Comparison of ENCODE assay signal across 8 mouse cellular contexts in the genomic region with DNA sequence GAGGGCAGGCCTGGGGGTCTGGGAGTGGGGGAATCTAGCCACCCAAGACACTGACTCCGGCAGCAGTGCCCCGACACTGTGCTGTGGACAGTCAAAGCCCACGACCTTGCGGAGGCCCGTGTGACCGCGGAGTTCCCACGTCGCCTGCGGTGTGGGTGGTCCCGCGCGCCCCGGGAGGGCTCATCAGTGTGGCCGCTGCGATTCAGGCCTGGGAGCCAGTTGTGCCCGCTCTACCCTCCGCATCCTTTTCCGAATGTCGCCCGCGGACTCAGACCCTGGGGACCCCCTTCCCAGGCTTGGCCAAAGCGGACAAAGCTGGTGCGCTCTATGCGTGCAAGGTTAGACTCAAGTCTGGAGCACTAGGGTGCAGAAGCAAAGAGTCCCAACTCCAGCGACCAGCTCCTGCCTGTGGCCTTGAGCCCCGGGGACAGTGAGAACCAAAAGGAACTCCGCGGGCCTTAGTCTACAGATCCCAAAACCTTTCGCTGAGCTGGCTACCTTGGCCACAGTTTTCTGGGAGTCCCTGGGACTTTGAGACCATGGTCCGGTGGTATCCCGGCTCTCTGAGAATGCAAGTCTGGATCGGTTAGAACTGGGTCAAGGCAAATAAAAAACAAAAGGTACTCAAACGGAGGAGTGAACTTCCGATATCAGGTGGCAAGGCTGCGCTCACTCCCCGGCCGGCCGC.
DNase-seq lines count a peak whose midpoint lies in the region; ATAC-seq and TF ChIP-seq lines count a peak whose summit lies in the region.

No protein-coding gene starts in this region.

- no peaks in the 10 kb centered on the region for H3K36me3 ChIP-seq in kidney, embryonic 15.5 days
- H3K36me3 ChIP-seq in forebrain, embryonic 14.5 days (ENCODE audit: control insufficient read depth, insufficient read depth, low read length): no peaks in the 10 kb centered on the region
- no peaks in the 10 kb centered on the region for H3K36me3 ChIP-seq in limb, embryonic 14.5 days (ENCODE audit: control insufficient read depth, insufficient read depth, low read length)
- no peaks in the 10 kb centered on the region for H3K36me3 ChIP-seq in stomach, embryonic 15.5 days

- H3K27ac ChIP-seq in kidney, embryonic 15.5 days: no peak overlapping the region
- H3K27ac ChIP-seq in forebrain, embryonic 14.5 days (ENCODE audit: low read depth, low read length): peak overlapping the region; percentile 84
- H3K27ac ChIP-seq in limb, embryonic 14.5 days (replicated peaks; ENCODE audit: low read depth, low read length): no peak overlapping the region
- no peak overlapping the region for H3K27ac ChIP-seq in stomach, embryonic 15.5 days

- H3K4me2 ChIP-seq in kidney, embryonic 15.5 days: peak overlapping the region; percentile 56
- H3K4me2 ChIP-seq in forebrain, embryonic 14.5 days (ENCODE audit: low read length): peak overlapping the region; percentile 50
- no peak overlapping the region for H3K4me2 ChIP-seq in limb, embryonic 14.5 days (replicated peaks; ENCODE audit: low read depth, low read length, severe bottlenecking)
- peak overlapping the region; percentile 39 for H3K4me2 ChIP-seq in stomach, embryonic 15.5 days

- peaks cover 88% of the 10 kb centered on the region for H3K27me3 ChIP-seq in kidney, embryonic 15.5 days
- peaks cover 26% of the 10 kb centered on the region for H3K27me3 ChIP-seq in forebrain, embryonic 14.5 days (replicated peaks; ENCODE audit: control insufficient read depth, insufficient read depth, low read length)
- peaks cover 70% of the 10 kb centered on the region for H3K27me3 ChIP-seq in limb, embryonic 14.5 days (ENCODE audit: control insufficient read depth, insufficient read depth, low read length)
- H3K27me3 ChIP-seq in stomach, embryonic 15.5 days (replicated peaks): peaks cover 49% of the 10 kb centered on the region

- H3K9ac ChIP-seq in kidney, embryonic 15.5 days: no peak overlapping the region
- H3K9ac ChIP-seq in forebrain, embryonic 14.5 days (ENCODE audit: low read length): peak overlapping the region; percentile 62
- no peak overlapping the region for H3K9ac ChIP-seq in limb, embryonic 14.5 days (ENCODE audit: low read depth, low read length, severe bottlenecking)
- H3K9ac ChIP-seq in stomach, embryonic 15.5 days: no peak overlapping the region

- 0 out of 2 replicates have a peak, but pooled peaks have one; percentile 16 for ATAC-seq in kidney, embryonic 15.5 days (replicated peaks; ENCODE audit: low FRiP score)
- ATAC-seq in forebrain, embryonic 14.5 days: no peak
- ATAC-seq in limb, embryonic 14.5 days (ENCODE audit: low FRiP score, low read depth): no peak
- no peak for ATAC-seq in stomach, embryonic 15.5 days (ENCODE audit: insufficient read depth, low FRiP score, low read depth)

- no peaks in the 10 kb centered on the region for H3K9me3 ChIP-seq in kidney, embryonic 15.5 days (replicated peaks)
- no peaks in the 10 kb centered on the region for H3K9me3 ChIP-seq in forebrain, embryonic 14.5 days (replicated peaks; ENCODE audit: control insufficient read depth, low read length)
- no peaks in the 10 kb centered on the region for H3K9me3 ChIP-seq in limb, embryonic 14.5 days (ENCODE audit: control insufficient read depth, low read length)
- H3K9me3 ChIP-seq in stomach, embryonic 15.5 days: no peaks in the 10 kb centered on the region

- no peak for DNase-seq in kidney, adult 11 months
- DNase-seq in forebrain, embryonic 14.5 days (ENCODE audit: low spot score): no peak
- DNase-seq in limb, embryonic 14.5 days (ENCODE audit: low spot score): no peak
- no peak for DNase-seq in left cerebral cortex, adult 9 months (ENCODE audit: low spot score in 2 of 2)
- DNase-seq in spleen, adult 18-20 months: no peak
- no peak for DNase-seq in left cerebral cortex, postnatal 10 days (ENCODE audit: extremely low spot score in 1 of 2, low spot score in 2 of 2)

- H3K4me3 ChIP-seq in kidney, embryonic 15.5 days (replicated peaks): peak overlapping the region; percentile 33
- H3K4me3 ChIP-seq in forebrain, embryonic 14.5 days (ENCODE audit: low read depth, low read length): peak overlapping the region; percentile 29
- 0 out of 2 replicates have a peak overlapping the region, but pooled peaks have one; percentile 1 for H3K4me3 ChIP-seq in limb, embryonic 14.5 days (replicated peaks; ENCODE audit: low read length)
- peak overlapping the region; percentile 17; the same call in 1 of the 2 replicates for H3K4me3 ChIP-seq in stomach, embryonic 15.5 days (replicated peaks)

- H3K4me1 ChIP-seq in kidney, embryonic 15.5 days: peaks cover 25% of the 10 kb centered on the region
- H3K4me1 ChIP-seq in forebrain, embryonic 14.5 days (ENCODE audit: control insufficient read depth, insufficient read depth, low read length): peaks cover 16% of the 10 kb centered on the region
- H3K4me1 ChIP-seq in limb, embryonic 14.5 days (ENCODE audit: control insufficient read depth, insufficient read depth, low read length): peaks cover 9% of the 10 kb centered on the region; the same call in 1 of the 2 replicates
- peaks cover 23% of the 10 kb centered on the region for H3K4me1 ChIP-seq in stomach, embryonic 15.5 days

- intact Hi-C loops in left cerebral cortex, postnatal 10 days (cut with DNase I): loop anchor here (5.0 kb wide), 1 partner anchor 44 kb away; no protein-coding TSS in a partner anchor

- TF ChIP-seq POLR2A in limb, embryonic 14.5 days (IDR thresholded peaks at IDR 0.05; ENCODE audit: borderline replicate concordance, extremely low read depth, insufficient read depth, insufficient read length): no peak

- WGBS in kidney, embryonic 15.5 days: 1% methylated on average over 39 of the region's 39 CpGs
- under 1% methylated on average over 39 of the region's 39 CpGs for WGBS in forebrain, embryonic 14.5 days
- WGBS in limb, embryonic 14.5 days: 3% methylated on average over 39 of the region's 39 CpGs
- WGBS in stomach, embryonic 15.5 days: 9% methylated on average over 39 of the region's 39 CpGs
